Mouse (Mus musculus) MEL (cell line): ENCODE results near the gene Meis3. TPM values are rescaled to one million over a fixed set of nuclear protein-coding genes. Genes with fewer than 3 reads are reported as not detected.

Experiments
- polyA plus RNA-seq, 2 experiments: library from polyadenylated mRNA; stranded (reverse) in 1 of 2; unstranded in 1 of 2; fragments of >175 nt in 1 of 2; fragments of >200 nt in 1 of 2; gene quantifications; 2 replicates each; pipeline versions ENCODE4 v1.2.1 to v1.2.4; 2012; ENCODE audit warnings: low replicate concordance in 2 of 2, low read depth in 1 of 2; ENCODE audit not compliant: insufficient read length in 2 of 2, insufficient read depth in 1 of 2, missing spikeins in 1 of 2
- total RNA-seq: library from RNA; depleted of rRNA; stranded (reverse); fragments of 300-350 nt; gene quantifications from 2 replicates; pipeline ENCODE4 v1.2.3, GENCODE M21; 2012; rRNA removed

Meis3 gene
- total and polyA plus RNA-seq, 3 experiments = 4.8 to 14.9 TPM; not detected in 1

Other genes with a start within 250 kb of the Meis3 start
- 310 and 359 TPM in 2 replicates for gene Nop53, start 229.0 kb upstream of the Meis3 start, total RNA-seq
- 100 to 1,000 TPM in 1 of 2 experiments, not detected in 1; 482 TPM for gene Nop53, start 229.0 kb upstream of the Meis3 start, polyA plus RNA-seq
- 2.5 and 3.2 TPM in 2 replicates for gene Ehd2, start 207.5 kb upstream of the Meis3 start, total RNA-seq
- 1 to 10 TPM in 1 of 2 experiments, not detected in 1; 6.2 TPM for gene Ehd2, start 207.5 kb upstream of the Meis3 start, polyA plus RNA-seq
- 0.81 and 1.5 TPM in 2 replicates for gene Bicra, start 127.2 kb upstream of the Meis3 start, total RNA-seq
- gene Bicra, start 127.2 kb upstream of the Meis3 start, polyA plus RNA-seq = 10 to 100 TPM in 1 of 2 experiments, not detected in 1; 14.1 TPM
- not detected in 2 replicates for gene Zfp541, start 113.3 kb upstream of the Meis3 start, total RNA-seq
- gene Zfp541, start 113.3 kb upstream of the Meis3 start, polyA plus RNA-seq = under 1 TPM in 1 of 2 experiments, not detected in 1; 0.01 TPM
- 52.6 and 56.1 TPM in 2 replicates for gene Napa, start 76.6 kb upstream of the Meis3 start, total RNA-seq
- 100 to 1,000 TPM in 1 of 2 experiments, not detected in 1; 132 TPM for gene Napa, start 76.6 kb upstream of the Meis3 start, polyA plus RNA-seq
- gene Kptn, start 55.2 kb upstream of the Meis3 start, total RNA-seq = 16.5 and 17.8 TPM in 2 replicates
- gene Kptn, start 55.2 kb upstream of the Meis3 start, polyA plus RNA-seq = 10 to 100 TPM in 1 of 2 experiments, not detected in 1; 19.6 TPM
- not detected in 2 replicates for gene Slc8a2, start 45.3 kb upstream of the Meis3 start, total RNA-seq
- under 1 TPM in 1 of 2 experiments, not detected in 1; 0.06 TPM for gene Slc8a2, start 45.3 kb upstream of the Meis3 start, polyA plus RNA-seq
- 5.8 and 6.0 TPM in 2 replicates for gene Dhx34, start 46.9 kb downstream of the Meis3 start, total RNA-seq
- 10 to 100 TPM in 1 of 2 experiments, not detected in 1; 13.6 TPM for gene Dhx34, start 46.9 kb downstream of the Meis3 start, polyA plus RNA-seq
- 0.92 and 1.7 TPM in 2 replicates for gene C5ar2, start 69.1 kb downstream of the Meis3 start, total RNA-seq
- under 1 TPM in 1 of 2 experiments, not detected in 1; 0.49 TPM for gene C5ar2, start 69.1 kb downstream of the Meis3 start, polyA plus RNA-seq
- not detected in 2 replicates for gene C5ar1, start 84.5 kb downstream of the Meis3 start, total RNA-seq
- not detected for gene C5ar1, start 84.5 kb downstream of the Meis3 start, polyA plus RNA-seq
- 38.0 and 50.7 TPM in 2 replicates for gene Inafm1, start 98.5 kb downstream of the Meis3 start, total RNA-seq
- 10 to 100 TPM in 1 of 2 experiments, not detected in 1; 87.6 TPM for gene Inafm1, start 98.5 kb downstream of the Meis3 start, polyA plus RNA-seq
- 57.4 and 63.6 TPM in 2 replicates for gene Ccdc9, start 111.7 kb downstream of the Meis3 start, total RNA-seq
- gene Ccdc9, start 111.7 kb downstream of the Meis3 start, polyA plus RNA-seq = 10 to 100 TPM in 1 of 2 experiments, not detected in 1; 97.1 TPM
- gene Bbc3, start 133.3 kb downstream of the Meis3 start, total RNA-seq = 2.9 and 4.4 TPM in 2 replicates
- gene Bbc3, start 133.3 kb downstream of the Meis3 start, polyA plus RNA-seq = 1 to 10 TPM in 1 of 2 experiments, not detected in 1; 9.3 TPM
- gene Sae1, start 212.7 kb downstream of the Meis3 start, total RNA-seq = 182 and 187 TPM in 2 replicates
- 100 to 1,000 TPM in 1 of 2 experiments, not detected in 1; 287 TPM for gene Sae1, start 212.7 kb downstream of the Meis3 start, polyA plus RNA-seq
- gene Zc3h4, start 225.8 kb downstream of the Meis3 start, total RNA-seq = 32.2 and 32.9 TPM in 2 replicates
- 10 to 100 TPM; 59.4 to 71.8 TPM for gene Zc3h4, start 225.8 kb downstream of the Meis3 start, polyA plus RNA-seq